Mouse (Mus musculus): ENCODE data around the gene Mag.
A peak's percentile ranks its signal among the peaks of the same experiment; 100 is the strongest.
"Not testable (repeated sequence)": the region's sequence is repeated elsewhere in the genome, so short reads cannot be mapped to it uniquely, and the experiment has no call there.

Mag gene

GRCm38 (mm10) chr7:30935422-30936099 is 20.9 kb upstream of the Mag start:
- DNase-seq: peak; percentile 23 to 26

DNA sequence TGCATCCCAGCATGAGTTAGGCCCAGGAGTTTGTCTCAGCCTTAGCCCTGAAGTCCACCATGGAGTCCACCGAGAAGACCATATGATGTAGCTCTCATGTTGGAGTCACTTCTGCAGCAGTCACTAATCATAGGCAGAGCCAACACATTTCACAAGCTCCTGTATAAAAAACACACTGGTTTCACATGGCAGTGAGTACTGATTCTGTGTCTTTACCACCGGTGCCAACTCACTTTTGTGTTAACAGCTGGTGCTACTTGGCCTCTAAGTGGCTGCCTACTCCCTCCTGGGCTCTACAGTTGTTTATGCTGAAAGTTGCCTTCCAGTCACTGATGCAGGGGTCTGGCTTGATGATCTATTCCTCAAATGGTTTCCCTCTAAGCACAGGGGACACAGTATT is 9.9 kb upstream of the Mag start, which contains the start of gene Hamp2:
Gene Hamp2 (minus strand): TSS at position 101 of the 400 bp plus-strand sequence.
- not testable (repeated sequence) for DNase-seq

DNA sequence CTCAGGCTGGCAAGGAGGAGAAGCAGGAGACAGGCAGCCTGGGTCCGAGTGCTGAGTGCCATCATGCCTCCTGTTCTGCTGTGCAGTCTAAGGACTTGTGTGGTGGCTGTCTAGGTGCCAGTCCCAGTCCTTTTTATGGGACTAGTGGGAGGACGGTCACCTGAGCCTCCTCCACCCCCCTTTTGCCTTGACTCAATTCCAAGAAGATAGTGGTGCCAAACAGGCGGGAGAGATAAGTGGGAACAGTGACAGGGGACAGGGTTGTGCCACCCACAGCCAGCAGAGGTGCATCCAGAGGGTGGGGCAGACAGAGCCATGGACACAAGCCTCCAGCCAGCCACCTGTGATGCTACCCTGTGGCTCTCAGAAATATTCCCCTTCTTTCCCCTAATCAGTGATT is 9.4 kb upstream of the Mag start:
- DNase-seq: no peak

GRCm38 (mm10) chr7:30922490-30922889 is 7.8 kb upstream of the Mag start:
- DNase-seq: not testable (repeated sequence)

DNA sequence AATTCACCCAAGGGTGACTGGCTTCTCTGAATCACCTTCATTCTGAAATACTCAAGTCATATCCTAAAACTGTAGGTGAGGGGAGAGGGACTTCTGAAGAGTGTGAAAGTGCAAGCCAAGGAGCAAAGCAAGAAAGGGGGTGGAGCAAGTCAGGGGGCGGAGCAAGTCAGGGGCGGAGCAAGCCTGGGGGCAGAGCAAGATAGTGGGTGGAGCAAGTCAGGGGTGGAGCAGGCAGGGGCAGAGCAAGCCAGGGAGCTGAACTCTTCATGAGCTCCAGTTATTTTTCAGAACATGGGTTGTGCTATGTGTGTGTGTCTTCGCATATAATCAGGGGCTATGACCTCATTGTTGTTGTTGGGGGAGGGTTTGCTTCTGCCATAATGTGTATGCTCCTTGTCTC is 5.5 kb upstream of the Mag start:
- DNase-seq: peak in 1 of 2 experiments; percentile 20

GRCm38 (mm10) chr7:30917219-30917618 is 2.5 kb upstream of the Mag start:
- no peak for DNase-seq

DNA sequence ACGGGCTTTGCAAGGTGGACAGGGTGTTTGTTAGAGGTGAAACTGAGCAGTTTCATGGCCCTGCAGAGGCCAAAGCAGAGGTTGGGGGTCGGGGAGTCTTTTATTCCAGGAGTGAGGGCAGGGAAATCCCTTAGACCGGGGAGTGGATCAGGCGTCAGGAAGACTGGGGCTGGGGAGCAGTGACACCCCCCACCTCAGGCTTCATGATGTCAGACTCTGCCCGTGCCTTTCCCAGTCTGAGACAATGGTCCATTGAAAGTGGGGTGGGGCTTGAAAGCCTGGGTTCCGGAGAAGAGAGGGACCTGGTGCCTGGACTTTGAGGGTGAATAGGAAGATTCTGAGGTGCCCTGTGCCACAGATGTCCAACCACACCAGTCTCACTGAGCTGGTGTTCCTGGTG is 2.0 kb upstream of the Mag start:
- no peak for DNase-seq

DNA sequence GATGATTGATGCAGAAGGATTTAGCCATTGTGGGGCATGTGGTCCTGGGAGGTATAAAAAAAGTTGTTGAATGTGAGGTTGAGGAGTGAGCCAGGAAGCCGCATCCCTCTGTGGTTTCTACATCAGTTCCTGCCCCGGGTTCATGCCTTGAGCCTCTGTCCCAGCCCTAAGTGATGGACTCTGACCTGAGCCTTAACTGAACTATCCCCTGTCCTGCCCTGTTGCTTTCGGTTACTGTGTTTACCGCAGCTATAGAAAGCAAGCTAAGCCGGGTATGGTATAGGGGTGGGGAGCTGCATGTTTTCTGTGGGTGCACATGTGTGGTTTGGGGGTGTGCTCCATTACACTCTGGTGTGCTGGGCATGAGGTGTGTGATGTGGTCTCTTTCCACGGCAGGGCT is 4.9 kb downstream of the Mag start:
- DNase-seq: no peak

DNA sequence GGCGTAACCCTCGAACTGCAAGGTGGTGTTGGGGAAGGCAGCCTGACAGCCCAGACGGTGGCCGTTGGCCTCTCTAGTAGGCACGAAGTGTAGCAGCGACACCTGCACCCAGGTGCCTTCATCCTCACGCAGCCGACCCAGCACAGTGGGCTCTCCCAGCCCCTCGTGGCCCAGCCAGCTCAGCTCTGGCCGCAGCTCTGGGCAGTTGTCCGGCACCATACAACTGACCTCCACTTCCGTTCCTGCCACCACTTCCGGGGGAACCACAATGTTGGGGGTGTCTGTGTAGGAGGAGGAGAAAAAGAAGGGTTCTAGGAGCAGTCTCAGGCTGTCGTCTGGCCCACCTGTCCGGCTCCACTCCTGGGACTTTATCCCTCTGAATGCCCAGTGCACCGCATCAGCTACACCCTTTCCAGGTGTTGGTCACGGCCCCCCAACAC is 5.7 kb downstream of the Mag start:
- peak in 1 of 2 experiments; percentile 13 for DNase-seq

- DNase-seq: peak; percentile 43 to 59
Observed at GRCm38 (mm10) chr7:30908277-30908991, 6.2 kb downstream of the Mag start.

DNA sequence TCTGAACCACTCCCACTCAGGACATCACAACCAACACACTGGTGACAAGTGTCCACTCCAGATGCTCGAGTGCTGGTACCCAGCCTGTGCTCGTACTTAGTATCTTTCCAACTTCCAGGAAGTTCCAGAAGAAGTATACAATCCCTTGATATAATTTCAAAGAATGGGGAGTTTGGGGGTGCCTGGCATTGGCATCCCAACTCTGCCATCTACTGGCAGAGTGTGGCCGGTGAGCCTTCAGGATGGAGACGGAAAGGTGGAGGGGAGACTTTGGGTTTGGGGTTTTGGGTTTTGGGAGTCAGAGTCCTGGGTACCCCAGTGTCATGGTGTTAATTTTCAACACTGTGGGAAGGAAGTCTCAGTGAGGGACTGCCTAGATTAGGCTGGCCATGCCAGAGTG is 10.6 kb downstream of the Mag start:
- peak in 1 of 2 experiments; percentile 29 for DNase-seq

DNA sequence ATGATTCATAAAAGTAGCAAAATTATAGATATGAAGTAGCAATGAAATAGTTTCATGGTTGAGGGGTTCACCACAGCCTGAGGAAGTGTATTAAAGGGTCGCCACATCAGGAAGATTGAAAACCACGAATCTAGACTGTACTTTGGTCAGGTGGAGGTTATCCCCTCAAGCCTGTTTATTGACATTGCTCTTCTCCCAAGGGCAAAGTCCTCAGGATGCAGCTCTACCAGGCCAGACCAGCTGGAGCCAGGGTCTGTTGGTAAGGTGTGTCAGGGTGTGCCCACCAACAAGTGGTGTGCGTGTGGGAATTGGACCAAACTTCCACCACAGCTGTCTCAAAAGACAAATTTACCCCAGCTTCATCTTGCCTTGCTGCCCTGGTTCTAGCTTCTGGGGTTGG is 19.5 kb downstream of the Mag start:
- DNase-seq: no peak

GRCm38 (mm10) chr7:30892515-30892914 is 22.2 kb downstream of the Mag start:
- DNase-seq: no peak

- DNase-seq: no peak
Observed at GRCm38 (mm10) chr7:30891746-30892145, 22.9 kb downstream of the Mag start.

DNA sequence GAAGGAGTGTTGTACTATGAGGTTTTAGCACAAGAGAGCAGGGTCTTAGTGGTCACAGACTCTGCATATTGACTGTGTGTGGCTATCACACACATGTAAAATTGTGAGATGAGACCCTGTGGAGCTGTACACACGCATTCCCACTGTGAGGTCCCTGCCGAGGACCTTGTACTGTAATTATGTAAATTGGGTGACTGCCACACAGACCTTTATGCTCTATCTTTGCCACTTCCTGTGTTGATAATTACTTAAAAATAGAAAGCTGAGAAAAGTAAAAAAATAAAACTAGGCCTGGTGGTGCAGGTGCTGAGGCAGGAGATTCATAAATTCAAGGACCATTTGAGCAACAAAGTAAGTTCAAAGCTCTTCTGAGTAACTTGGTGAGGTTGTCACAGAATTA is 24.0 kb downstream of the Mag start:
- no peak for DNase-seq

DNA sequence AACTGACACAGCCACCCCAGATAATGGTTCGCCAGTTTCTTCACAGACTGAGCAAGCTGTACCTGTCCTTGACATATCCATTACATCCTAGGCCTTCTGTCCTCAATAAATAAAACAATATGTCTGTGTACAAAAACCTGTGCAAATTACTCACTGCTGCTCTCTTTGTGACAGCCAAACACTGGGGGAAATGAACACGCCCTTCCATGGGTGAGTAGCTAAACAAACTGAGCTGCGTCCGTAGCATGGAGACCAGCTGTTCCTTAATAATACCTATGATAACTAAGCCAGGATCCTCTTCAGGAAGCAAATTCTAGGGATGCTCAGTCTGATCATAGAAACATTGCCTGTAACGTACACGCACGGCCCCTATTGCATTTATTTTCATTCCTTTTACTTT is 25.9 kb downstream of the Mag start:
- no peak for DNase-seq

DNA sequence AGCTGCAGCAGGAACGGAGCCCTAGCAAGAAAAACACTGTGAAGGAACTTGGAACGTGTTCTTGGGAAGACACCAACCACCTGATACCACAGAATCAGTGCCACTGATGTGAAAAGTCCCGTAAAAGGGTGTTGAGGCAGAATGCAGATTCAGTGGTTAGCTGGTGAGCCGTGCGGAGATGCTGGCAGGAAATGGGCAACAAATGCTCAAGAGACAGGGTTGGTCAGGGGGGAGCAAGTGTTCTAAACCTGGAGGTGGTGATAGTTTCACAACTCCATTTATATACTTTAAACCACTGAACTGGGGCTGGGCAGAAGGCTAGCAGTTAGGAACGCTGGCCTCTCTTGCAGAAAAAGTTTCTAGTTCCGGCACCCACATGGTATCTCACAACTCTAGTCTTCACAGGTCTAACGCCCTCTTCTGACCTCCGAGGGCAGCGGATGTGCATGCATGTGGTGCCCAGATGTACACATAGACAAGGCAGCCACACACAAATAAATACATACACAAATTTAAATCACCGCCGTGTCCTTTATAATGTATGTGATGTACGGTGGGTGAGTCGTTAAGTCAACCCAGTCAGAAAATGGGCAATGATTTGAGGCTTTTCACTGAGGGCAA is 27.0 kb downstream of the Mag start:
- peak in 1 of 2 experiments; percentile 37 for DNase-seq

DNA sequence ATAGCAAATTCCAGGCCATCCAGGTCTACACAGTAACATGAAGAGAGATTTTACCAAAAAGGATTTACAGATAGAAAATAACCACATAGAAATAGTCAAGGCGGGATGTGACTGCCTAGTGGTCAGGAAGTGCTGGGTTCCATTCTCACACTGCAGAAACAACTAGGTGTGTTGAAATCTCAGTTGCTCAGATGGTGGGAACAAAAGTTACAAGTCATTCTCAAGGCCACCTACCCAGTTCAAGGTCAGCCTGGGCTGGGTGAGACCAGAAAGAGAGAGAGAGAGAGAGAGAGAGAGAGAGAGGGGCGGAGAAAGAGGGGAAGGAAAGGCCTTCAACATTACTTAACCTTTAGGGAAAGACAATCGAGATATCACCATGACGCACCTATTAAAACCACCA is 27.8 kb downstream of the Mag start:
- no peak for DNase-seq

DNA sequence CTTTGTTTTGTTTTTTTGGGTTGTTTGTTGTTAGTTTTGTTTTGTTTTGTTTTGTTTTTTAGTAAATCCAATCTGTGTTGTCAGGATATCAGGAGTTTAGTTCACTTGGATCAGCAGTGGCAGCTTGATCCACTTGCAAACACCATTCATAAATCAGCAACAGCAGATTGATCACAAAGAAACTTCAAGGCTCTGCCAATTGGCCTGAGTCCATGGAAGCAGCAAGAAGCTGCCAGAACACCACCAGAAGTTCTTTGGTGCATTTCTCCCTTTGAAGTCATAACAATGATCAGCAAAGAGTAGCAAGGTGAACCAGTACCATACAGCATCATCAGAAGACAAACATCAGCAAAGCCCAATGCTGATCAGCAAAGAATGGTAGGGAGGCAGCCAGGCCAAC is 30.6 kb downstream of the Mag start:
- no peak for DNase-seq

GRCm38 (mm10) chr7:30881367-30881766 is 33.3 kb downstream of the Mag start:
- DNase-seq: no peak

DNA sequence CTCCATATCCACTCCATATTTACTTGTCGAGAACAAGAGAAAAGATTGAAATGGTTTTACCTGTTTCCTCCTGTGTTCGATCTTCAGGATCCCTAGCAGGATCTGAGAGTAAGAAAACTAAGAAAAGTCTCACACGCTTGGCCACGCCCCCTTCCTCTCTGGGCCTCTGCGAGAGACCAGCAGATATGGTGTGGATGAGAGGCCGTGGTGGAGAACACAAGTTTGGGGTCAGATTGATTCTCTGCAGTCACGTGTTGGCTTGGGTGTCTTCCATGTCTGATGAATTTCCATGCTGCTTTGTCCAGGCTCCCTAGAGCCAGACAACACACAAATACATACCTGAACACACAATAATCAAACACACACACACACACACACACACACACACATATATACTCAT is 34.5 kb downstream of the Mag start, which contains the start of gene Cd22:
Gene Cd22 (minus strand): TSS at position 167 of the 400 bp plus-strand sequence.
- DNase-seq: no peak

GRCm38 (mm10) chr7:30878950-30879349 is 35.7 kb downstream of the Mag start:
- DNase-seq: no peak

GRCm38 (mm10) chr7:30873083-30873482 is 41.6 kb downstream of the Mag start:
- peak; percentile 58 to 82 for DNase-seq

DNA sequence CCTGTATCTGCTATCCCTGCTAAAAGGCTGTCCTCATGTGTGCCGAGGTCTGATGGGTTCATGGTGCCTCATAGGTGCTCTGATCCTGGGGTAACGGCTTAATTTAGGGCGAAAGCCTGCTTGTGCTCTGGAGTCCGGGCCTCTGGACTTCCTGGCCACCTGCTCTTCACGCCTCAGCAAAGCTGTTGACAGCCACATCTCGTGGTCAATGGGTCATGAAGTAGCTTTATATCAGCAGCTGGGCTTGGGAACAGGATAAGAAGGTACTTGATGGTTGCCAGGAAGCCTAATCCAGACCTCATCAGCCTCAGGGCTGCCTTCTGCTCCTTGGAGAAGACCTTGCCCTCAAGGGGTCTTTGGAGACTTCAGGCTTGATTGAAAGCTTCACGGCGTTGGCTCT is 51.3 kb downstream of the Mag start:
- DNase-seq: no peak

All from lung, postnatal 4 days (tissue).